ENCODE assay signal across 28 mouse cellular contexts in the genomic region with DNA sequence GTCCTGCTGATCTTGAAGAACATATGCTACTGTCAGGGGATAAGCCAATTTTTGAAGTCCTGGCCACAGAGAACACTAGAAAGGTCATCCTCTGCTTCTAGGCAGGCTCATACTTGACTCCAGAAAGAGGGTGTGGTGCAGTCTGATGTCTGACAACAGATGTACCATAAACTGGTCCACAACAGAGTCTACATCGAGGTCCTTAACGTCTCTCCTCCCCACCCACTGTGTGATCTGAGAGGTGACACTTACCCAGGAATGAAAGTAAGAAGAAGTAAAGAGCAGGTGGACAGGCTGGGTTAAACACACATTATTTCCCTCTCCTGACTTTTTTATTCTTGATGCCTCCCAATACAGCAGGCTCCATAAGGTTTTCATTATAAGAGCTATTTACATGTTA. TPM values are rescaled to one million over a fixed set of nuclear protein-coding genes. Genes with fewer than 3 reads are reported as not detected.
"Had no signal": no experiment of that assay in that cellular context is flagged by ENCODE, and none has a peak within 500 bp of the region (broad histone marks: within the 10 kb centered on the region; RNA-seq: fewer than 3 reads in every experiment).

No protein-coding gene starts in this region.

- H3K27ac ChIP-seq: heart, embryonic 10.5 days; heart, embryonic 13.5 days; heart, embryonic 15.5 days; hindbrain, embryonic 13.5 days; hindbrain, embryonic 15.5 days; hindbrain, postnatal 0 days; intestine, embryonic 15.5 days; kidney, embryonic 15.5 days; kidney, postnatal 0 days; limb, embryonic 10.5 days; limb, embryonic 12.5 days; liver, embryonic 13.5 days; liver, embryonic 15.5 days had no signal

- H3K4me3 ChIP-seq: heart, embryonic 10.5 days; heart, embryonic 13.5 days; heart, embryonic 15.5 days; hindbrain, embryonic 13.5 days; hindbrain, embryonic 15.5 days; intestine, embryonic 15.5 days; kidney, embryonic 15.5 days; limb, embryonic 10.5 days; limb, embryonic 12.5 days; liver, embryonic 13.5 days; liver, embryonic 15.5 days had no signal

- H3K27me3 ChIP-seq: heart, embryonic 13.5 days; heart, embryonic 15.5 days; hindbrain, embryonic 13.5 days; hindbrain, embryonic 15.5 days; intestine, embryonic 15.5 days; kidney, embryonic 15.5 days; liver, embryonic 13.5 days; liver, embryonic 15.5 days had no signal

- H3K9ac ChIP-seq: heart, embryonic 13.5 days; heart, embryonic 15.5 days; hindbrain, embryonic 13.5 days; hindbrain, embryonic 15.5 days; intestine, embryonic 15.5 days; kidney, embryonic 15.5 days; limb, embryonic 12.5 days; liver, embryonic 13.5 days; liver, embryonic 15.5 days had no signal

- H3K4me1 ChIP-seq: heart, embryonic 10.5 days; heart, embryonic 15.5 days; hindbrain, embryonic 13.5 days; hindbrain, embryonic 15.5 days; intestine, embryonic 15.5 days; kidney, embryonic 15.5 days; limb, embryonic 10.5 days; limb, embryonic 12.5 days; liver, embryonic 15.5 days had no signal

- DNase-seq: gastrocnemius, postnatal 14 days; gastrocnemius, postnatal 36 days; heart, adult 18-20 months; heart, postnatal 14 days; heart, postnatal 36 days; kidney, adult 11 months; kidney, adult 2 months; kidney, adult 9 months; kidney, postnatal 14 days; kidney, postnatal 36 days; layer of hippocampus, adult 9-11 months; layer of hippocampus, postnatal 36 days; liver; liver, embryonic 13.5 days had no signal

- H3K4me2 ChIP-seq: heart, embryonic 13.5 days; heart, embryonic 15.5 days; hindbrain, embryonic 13.5 days; hindbrain, embryonic 15.5 days; intestine, embryonic 15.5 days; kidney, embryonic 15.5 days; limb, embryonic 12.5 days; liver, embryonic 11.5 days; liver, embryonic 13.5 days; liver, embryonic 15.5 days had no signal

- ATAC-seq: hindbrain, postnatal 0 days; intestine, embryonic 15.5 days had no signal

- H3K9me3 ChIP-seq: heart, embryonic 10.5 days; heart, embryonic 13.5 days; heart, embryonic 15.5 days; hindbrain, embryonic 13.5 days; hindbrain, embryonic 15.5 days; intestine, embryonic 15.5 days; kidney, embryonic 15.5 days; limb, embryonic 10.5 days; limb, embryonic 12.5 days; liver, embryonic 13.5 days; liver, embryonic 15.5 days had no signal

- H3K36me3 ChIP-seq: heart, embryonic 10.5 days; heart, embryonic 13.5 days; heart, embryonic 15.5 days; hindbrain, embryonic 13.5 days; hindbrain, embryonic 15.5 days; intestine, embryonic 15.5 days; kidney, embryonic 15.5 days; limb, embryonic 10.5 days; limb, embryonic 12.5 days; liver, embryonic 13.5 days; liver, embryonic 15.5 days had no signal

RNA-seq across cellular contexts. Expression of a gene that starts 50.9 kb away (rescaled TPM):
- total RNA-seq: hematopoietic stem cell, adult 5-6 weeks had no signal
